Mouse (Mus musculus): ENCODE measurements around the gene Gng13. TPM values are rescaled to one million over a fixed set of nuclear protein-coding genes. Genes with fewer than 3 reads are reported as not detected.

Gng13 gene
- polyA plus RNA-seq, 1 experiment from 2014 or later: 2.7 TPM

DNA sequence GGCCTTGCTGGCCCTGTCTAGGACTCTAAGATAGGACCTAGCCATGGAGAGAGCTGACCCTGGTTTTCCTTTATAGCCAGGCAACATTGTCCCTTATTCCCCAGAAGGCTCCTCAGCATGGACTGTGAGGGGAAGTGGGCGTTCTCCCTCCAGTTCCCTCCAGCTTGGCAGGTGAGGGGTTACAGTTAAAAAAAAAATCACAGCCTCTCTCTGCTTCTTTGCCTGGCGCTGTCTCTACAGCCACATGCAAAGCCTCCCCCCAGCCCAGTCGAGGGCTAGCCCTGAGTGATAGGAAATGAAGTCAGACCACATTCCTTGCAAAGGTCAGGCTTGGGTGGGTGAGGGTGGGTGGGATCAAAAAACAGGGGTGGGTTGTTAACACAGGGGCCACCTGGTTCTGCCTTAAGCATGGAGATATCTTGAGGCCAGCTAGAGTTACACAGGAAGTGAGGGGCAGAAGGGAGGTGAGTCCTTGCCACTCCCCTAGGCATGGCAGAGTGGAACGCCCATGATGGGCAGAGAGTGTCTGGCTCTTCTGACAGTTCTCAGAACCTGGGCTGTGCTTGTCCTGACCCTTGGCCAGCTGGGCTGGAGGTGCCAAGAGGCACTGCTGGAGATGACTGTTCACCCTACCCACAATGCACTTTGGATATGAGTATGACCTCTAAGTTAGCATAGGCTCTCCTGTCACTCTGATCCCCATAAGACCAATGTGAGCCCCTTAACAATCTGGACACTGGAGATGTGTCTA, 38.8 kb downstream of the Gng13 start:
- H3K4me2 ChIP-seq: no peak overlapping the region
- H3K4me3 ChIP-seq (ENCODE audit: low read depth, low read length): no peak overlapping the region
- 28% methylated on average over 4 of the region's 4 CpGs for WGBS (ENCODE audit: insufficient replicate concordance)
- ATAC-seq (replicated peaks; ENCODE audit: insufficient number of reproducible peaks, low FRiP score, low TSS enrichment): 0 out of 2 replicates have a peak, but pooled peaks have one; percentile 27
- peaks cover 10% of the 10 kb centered on the region for H3K4me1 ChIP-seq (ENCODE audit: control insufficient read depth, insufficient read depth, low read length)
- no peak overlapping the region for H3K9ac ChIP-seq (ENCODE audit: low read depth, low read length)
- H3K36me3 ChIP-seq (ENCODE audit: control insufficient read depth, insufficient read depth, low read length): no peaks in the 10 kb centered on the region
- no peaks in the 10 kb centered on the region for H3K9me3 ChIP-seq (replicated peaks; ENCODE audit: control insufficient read depth, low read length)
- H3K27me3 ChIP-seq (ENCODE audit: control insufficient read depth, insufficient read depth, low read length): no peaks in the 10 kb centered on the region
- H3K27ac ChIP-seq (ENCODE audit: low read depth, low read length): no peak overlapping the region

DNA sequence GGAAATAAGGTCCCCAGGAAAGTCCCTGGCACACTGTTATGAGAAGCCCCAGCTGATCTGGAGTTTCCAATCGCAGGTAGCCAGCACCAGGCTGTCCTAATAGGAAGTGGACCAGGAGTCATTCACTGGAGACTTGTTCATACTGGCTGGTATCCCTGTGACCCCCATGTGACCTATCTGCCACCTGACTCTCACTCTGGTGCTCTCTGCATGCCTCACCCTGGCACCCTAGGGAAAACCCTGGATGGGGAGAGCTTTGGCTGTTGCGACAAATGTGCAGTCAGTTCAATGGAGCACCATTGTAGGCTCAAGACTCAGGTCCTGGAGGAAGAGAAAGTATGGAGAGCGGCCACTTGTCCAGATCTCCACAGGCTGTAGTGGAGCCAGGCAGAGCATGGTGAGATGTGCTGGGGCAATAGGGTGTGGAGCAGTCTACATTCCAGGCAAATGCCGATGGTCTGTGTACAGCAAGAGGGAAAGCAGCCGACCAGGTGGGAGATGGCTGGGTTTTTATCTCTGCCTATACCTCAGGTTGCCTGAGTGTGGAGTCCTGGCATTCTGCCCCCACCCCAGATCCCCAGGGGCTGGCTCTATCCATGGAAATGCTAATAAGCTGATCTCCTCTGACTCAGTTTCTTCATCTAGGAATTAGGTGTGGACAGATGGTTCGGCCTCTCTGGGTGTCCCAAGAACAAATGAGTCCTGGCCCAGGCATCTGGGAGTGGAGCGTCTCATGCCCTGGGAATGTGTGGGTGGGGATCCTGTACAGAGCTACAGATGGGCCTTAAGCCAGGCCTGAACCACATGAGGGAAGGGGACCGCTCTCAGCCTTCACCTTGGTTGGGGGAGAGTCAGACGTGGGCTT, 39.6 kb downstream of the Gng13 start:
- peaks cover 5% of the 10 kb centered on the region for H3K4me1 ChIP-seq (ENCODE audit: control insufficient read depth, insufficient read depth, low read length)
- ATAC-seq (replicated peaks; ENCODE audit: insufficient number of reproducible peaks, low FRiP score, low TSS enrichment): no peak; the same call in 1 of the 2 replicates
- H3K4me3 ChIP-seq (ENCODE audit: low read depth, low read length): no peak overlapping the region
- H3K9ac ChIP-seq (ENCODE audit: low read depth, low read length): no peak overlapping the region
- 61% methylated on average over 9 of the region's 9 CpGs for WGBS (ENCODE audit: insufficient replicate concordance)
- no peaks in the 10 kb centered on the region for H3K36me3 ChIP-seq (ENCODE audit: control insufficient read depth, insufficient read depth, low read length)
- no peaks in the 10 kb centered on the region for H3K9me3 ChIP-seq (replicated peaks; ENCODE audit: control insufficient read depth, low read length)
- no peaks in the 10 kb centered on the region for H3K27me3 ChIP-seq (ENCODE audit: control insufficient read depth, insufficient read depth, low read length)
- H3K4me2 ChIP-seq: no peak overlapping the region
- H3K27ac ChIP-seq (ENCODE audit: low read depth, low read length): no peak overlapping the region

DNA sequence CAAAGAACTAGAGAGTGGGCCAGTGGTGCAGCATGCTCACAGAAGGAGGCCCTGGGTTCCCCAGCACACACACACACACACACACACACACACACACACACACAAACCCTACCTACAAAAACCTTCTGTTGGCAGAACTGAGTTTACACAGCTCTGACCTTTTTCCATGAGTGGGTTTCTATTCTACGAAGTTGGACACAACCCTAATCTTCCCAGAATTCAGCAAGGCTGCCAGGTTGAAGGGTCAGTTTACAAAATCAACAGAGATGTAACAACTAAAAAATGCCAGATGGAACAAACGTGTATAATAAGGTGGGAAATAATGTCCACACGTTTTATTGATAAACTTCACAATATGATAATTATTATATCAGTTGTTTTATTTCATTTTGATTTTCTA, 40.7 kb downstream of the Gng13 start:
- Histone ChIP-seq H3K9me3 (replicated peaks; ENCODE audit: control insufficient read depth, low read length) (no peaks in the 10 kb centered on the region), H3K4me1 (ENCODE audit: control insufficient read depth, insufficient read depth, low read length) (peaks cover 4% of the 10 kb centered on the region; the same call in 1 of the 2 replicates), H3K36me3 (ENCODE audit: control insufficient read depth, insufficient read depth, low read length) (no peaks in the 10 kb centered on the region), H3K27me3 (ENCODE audit: control insufficient read depth, insufficient read depth, low read length) (no peaks in the 10 kb centered on the region), H3K9ac (ENCODE audit: low read depth, low read length) (no peak overlapping the region), H3K27ac (ENCODE audit: low read depth, low read length) (no peak overlapping the region), H3K4me3 (ENCODE audit: low read depth, low read length) (no peak overlapping the region), H3K4me2 (no peak overlapping the region)
- WGBS (ENCODE audit: insufficient replicate concordance): 57% methylated on average over 3 of the region's 3 CpGs
- no peak for ATAC-seq (replicated peaks; ENCODE audit: insufficient number of reproducible peaks, low FRiP score, low TSS enrichment)

- Histone ChIP-seq H3K9me3 (replicated peaks; ENCODE audit: control insufficient read depth, low read length) (no peaks in the 10 kb centered on the region), H3K27ac (ENCODE audit: low read depth, low read length) (no peak overlapping the region), H3K4me3 (ENCODE audit: low read depth, low read length) (no peak overlapping the region), H3K9ac (ENCODE audit: low read depth, low read length) (no peak overlapping the region), H3K36me3 (ENCODE audit: control insufficient read depth, insufficient read depth, low read length) (no peaks in the 10 kb centered on the region), H3K4me2 (no peak overlapping the region), H3K27me3 (ENCODE audit: control insufficient read depth, insufficient read depth, low read length) (no peaks in the 10 kb centered on the region), H3K4me1 (ENCODE audit: control insufficient read depth, insufficient read depth, low read length) (peaks cover 4% of the 10 kb centered on the region; the same call in 1 of the 2 replicates)
- no peak for ATAC-seq (replicated peaks; ENCODE audit: insufficient number of reproducible peaks, low FRiP score, low TSS enrichment)
- WGBS (ENCODE audit: insufficient replicate concordance): 64% methylated on average over 8 of the region's 8 CpGs
These were observed 43.2 kb downstream of the Gng13 start for GRCm38 (mm10) chr17:25760148-25760547.

- Histone ChIP-seq H3K27me3 (ENCODE audit: control insufficient read depth, insufficient read depth, low read length) (peaks cover 2% of the 10 kb centered on the region; the same call in 1 of the 2 replicates), H3K27ac (ENCODE audit: low read depth, low read length) (no peak overlapping the region), H3K4me1 (ENCODE audit: control insufficient read depth, insufficient read depth, low read length) (no peaks in the 10 kb centered on the region), H3K9me3 (replicated peaks; ENCODE audit: control insufficient read depth, low read length) (no peaks in the 10 kb centered on the region), H3K36me3 (ENCODE audit: control insufficient read depth, insufficient read depth, low read length) (no peaks in the 10 kb centered on the region), H3K9ac (ENCODE audit: low read depth, low read length) (no peak overlapping the region), H3K4me2 (no peak overlapping the region), H3K4me3 (ENCODE audit: low read depth, low read length) (no peak overlapping the region)
- ATAC-seq (replicated peaks; ENCODE audit: insufficient number of reproducible peaks, low FRiP score, low TSS enrichment): no peak
- WGBS (ENCODE audit: insufficient replicate concordance): 43% methylated on average over 4 of the region's 4 CpGs
These were observed 44.6 kb downstream of the Gng13 start for GRCm38 (mm10) chr17:25761561-25761970.

- Histone ChIP-seq H3K9ac (ENCODE audit: low read depth, low read length) (no peak overlapping the region), H3K4me3 (ENCODE audit: low read depth, low read length) (no peak overlapping the region), H3K36me3 (ENCODE audit: control insufficient read depth, insufficient read depth, low read length) (no peaks in the 10 kb centered on the region), H3K9me3 (replicated peaks; ENCODE audit: control insufficient read depth, low read length) (no peaks in the 10 kb centered on the region), H3K27me3 (ENCODE audit: control insufficient read depth, insufficient read depth, low read length) (peaks cover 2% of the 10 kb centered on the region; the same call in 1 of the 2 replicates), H3K4me2 (no peak overlapping the region), H3K4me1 (ENCODE audit: control insufficient read depth, insufficient read depth, low read length) (no peaks in the 10 kb centered on the region), H3K27ac (ENCODE audit: low read depth, low read length) (no peak overlapping the region)
- WGBS (ENCODE audit: insufficient replicate concordance): 35% methylated on average over 3 of the region's 3 CpGs
- no peak for ATAC-seq (replicated peaks; ENCODE audit: insufficient number of reproducible peaks, low FRiP score, low TSS enrichment)
These were observed 45.6 kb downstream of the Gng13 start for GRCm38 (mm10) chr17:25762591-25762990.

- Histone ChIP-seq H3K4me2 (no peak overlapping the region), H3K36me3 (ENCODE audit: control insufficient read depth, insufficient read depth, low read length) (no peaks in the 10 kb centered on the region), H3K27ac (ENCODE audit: low read depth, low read length) (no peak overlapping the region), H3K4me1 (ENCODE audit: control insufficient read depth, insufficient read depth, low read length) (no peaks in the 10 kb centered on the region), H3K9me3 (replicated peaks; ENCODE audit: control insufficient read depth, low read length) (no peaks in the 10 kb centered on the region), H3K4me3 (ENCODE audit: low read depth, low read length) (no peak overlapping the region), H3K27me3 (ENCODE audit: control insufficient read depth, insufficient read depth, low read length) (peaks cover 7% of the 10 kb centered on the region), H3K9ac (ENCODE audit: low read depth, low read length) (no peak overlapping the region)
- no peak for ATAC-seq (replicated peaks; ENCODE audit: insufficient number of reproducible peaks, low FRiP score, low TSS enrichment)
- WGBS (ENCODE audit: insufficient replicate concordance): 64% methylated on average over 5 of the region's 5 CpGs
These were observed 48.9 kb downstream of the Gng13 start for GRCm38 (mm10) chr17:25765886-25766285.
